Mouse (Mus musculus): ENCODE measurements around the gene Myh10. TPM values are rescaled to one million over a fixed set of nuclear protein-coding genes. Genes with fewer than 3 reads are reported as not detected.
"Not testable (repeated sequence)": the region's sequence is repeated elsewhere in the genome, so short reads cannot be mapped to it uniquely, and the experiment has no call there.

The Myh10 gene
- total and polyA plus RNA-seq, 2 experiments from 2014 or later = 69.9 to 185 TPM

DNA sequence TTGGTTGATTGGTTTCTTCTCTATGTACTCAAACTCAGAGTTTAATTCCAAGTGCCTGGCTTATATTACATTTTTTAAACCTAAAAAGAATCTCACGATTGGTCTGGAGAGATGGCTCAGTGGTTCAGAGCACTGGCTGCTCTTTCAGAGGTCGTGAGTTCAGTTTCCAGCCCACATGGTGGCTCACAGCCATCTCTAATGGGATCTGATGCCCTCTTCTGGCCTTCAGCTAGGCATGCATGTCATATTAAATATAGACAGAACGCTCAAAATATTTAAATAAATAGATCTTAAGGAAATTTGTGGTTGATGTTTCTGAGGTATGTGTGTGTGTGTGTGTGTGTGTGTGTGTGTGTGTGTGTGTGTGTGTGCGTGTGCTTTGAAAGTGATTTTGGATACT is 113.8 kb downstream of the Myh10 start:
- DNase-seq (ENCODE audit: low spot score) = peak; percentile 49
- ATAC-seq = no peak

DNA sequence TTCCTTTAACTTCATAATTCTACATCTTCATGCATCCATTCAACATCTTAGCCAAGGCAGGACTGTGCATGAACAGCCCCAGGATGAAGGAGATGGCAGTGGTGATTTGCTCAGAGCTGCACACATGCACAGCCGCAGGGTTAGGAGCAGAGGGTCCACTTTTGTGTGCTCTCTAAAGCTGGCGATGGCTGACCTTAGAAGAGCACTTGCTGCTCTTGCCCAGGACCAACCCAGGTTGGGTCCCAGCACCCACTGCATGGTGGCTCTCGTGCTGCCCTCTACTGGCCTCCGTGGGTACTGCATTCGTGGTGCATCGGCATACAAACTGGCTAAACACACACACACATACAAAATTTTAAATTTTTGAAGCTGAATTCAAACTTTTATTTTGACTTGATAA is 116.4 kb downstream of the Myh10 start:
- no peak overlapping the region for H3K4me3 ChIP-seq (ENCODE audit: low read length)
- H3K4me2 ChIP-seq (ENCODE audit: low read depth, low read length) = no peak overlapping the region
- TF ChIP-seq CTCF (IDR thresholded peaks at IDR 0.05; ENCODE audit: low read depth) = peak; percentile 95
- no peak overlapping the region for H3K9ac ChIP-seq (replicated peaks; ENCODE audit: low read length)
- peaks cover 91% of the 10 kb centered on the region for H3K36me3 ChIP-seq (ENCODE audit: insufficient read depth, low read length)
- DNase-seq (ENCODE audit: low spot score) = peak; percentile 81
- 39% methylated on average over 6 of the region's 6 CpGs for WGBS
- no peak overlapping the region for H3K27ac ChIP-seq
- H3K27me3 ChIP-seq (ENCODE audit: insufficient read depth, low read length) = no peaks in the 10 kb centered on the region
- H3K4me1 ChIP-seq (ENCODE audit: insufficient read depth, low read length) = no peaks in the 10 kb centered on the region
- ATAC-seq = peak; percentile 50; the same call in 1 of the 2 replicates
- H3K9me3 ChIP-seq (ENCODE audit: low read length) = no peaks in the 10 kb centered on the region

More for the DNA sequence above, 113.8 kb downstream of the Myh10 start:
- peak; percentile 61 for TF ChIP-seq CTCF (IDR thresholded peaks at IDR 0.05; ENCODE audit: low read depth)
- Histone ChIP-seq H3K27me3 (ENCODE audit: insufficient read depth, low read length) (no peaks in the 10 kb centered on the region), H3K4me1 (ENCODE audit: insufficient read depth, low read length) (no peaks in the 10 kb centered on the region), H3K36me3 (ENCODE audit: insufficient read depth, low read length) (peaks cover 92% of the 10 kb centered on the region), H3K9me3 (ENCODE audit: low read length) (no peaks in the 10 kb centered on the region), H3K9ac (replicated peaks; ENCODE audit: low read length) (no peak overlapping the region), H3K27ac (no peak overlapping the region), H3K4me2 (ENCODE audit: low read depth, low read length) (no peak overlapping the region), H3K4me3 (ENCODE audit: low read length) (no peak overlapping the region)
- WGBS = 64% methylated on average over 4 of the region's 4 CpGs

DNA sequence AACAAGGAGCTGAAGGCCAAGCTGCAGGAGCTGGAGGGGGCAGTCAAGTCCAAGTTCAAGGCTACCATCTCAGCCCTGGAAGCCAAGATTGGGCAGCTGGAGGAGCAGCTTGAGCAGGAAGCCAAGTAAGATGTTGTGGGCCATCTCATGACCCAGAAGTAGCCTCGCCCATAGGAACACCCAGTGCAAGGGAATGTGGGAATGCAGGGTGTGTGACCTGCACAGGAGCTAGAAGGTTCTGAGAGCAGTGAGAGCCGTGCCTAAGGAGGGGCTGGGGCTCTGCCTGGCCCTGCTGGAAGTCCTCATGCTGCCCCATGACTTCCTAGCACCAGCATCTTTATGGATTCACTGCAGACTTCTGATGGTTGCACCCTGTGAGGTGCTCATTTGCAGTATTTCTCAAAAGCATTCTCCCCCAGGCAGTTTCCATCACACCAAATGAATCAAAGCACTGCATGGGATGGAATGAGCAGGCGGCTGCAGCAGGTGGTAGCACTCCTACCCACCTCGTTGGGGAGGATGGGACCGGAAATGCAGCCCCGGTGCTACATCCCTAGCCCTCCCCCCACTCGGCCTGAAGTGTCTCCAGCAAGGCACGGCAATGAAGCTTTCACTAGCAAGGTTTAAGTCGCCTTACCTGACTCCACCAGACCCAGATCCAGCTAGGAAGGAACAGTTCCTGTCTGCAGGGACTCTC is 120.7 kb downstream of the Myh10 start:
- Histone ChIP-seq H3K4me1 (ENCODE audit: insufficient read depth, low read length) (no peaks in the 10 kb centered on the region), H3K4me2 (ENCODE audit: low read depth, low read length) (no peak overlapping the region), H3K36me3 (ENCODE audit: insufficient read depth, low read length) (peaks cover 87% of the 10 kb centered on the region), H3K9ac (replicated peaks; ENCODE audit: low read length) (no peak overlapping the region), H3K4me3 (ENCODE audit: low read length) (no peak overlapping the region), H3K27ac (no peak overlapping the region), H3K9me3 (ENCODE audit: low read length) (no peaks in the 10 kb centered on the region), H3K27me3 (ENCODE audit: insufficient read depth, low read length) (no peaks in the 10 kb centered on the region)
- ATAC-seq (no peak), DNase-seq (ENCODE audit: low spot score) (no peak)
- 88% methylated on average over 9 of the region's 9 CpGs for WGBS
- TF ChIP-seq CTCF (IDR thresholded peaks at IDR 0.05; ENCODE audit: low read depth) = no peak

DNA sequence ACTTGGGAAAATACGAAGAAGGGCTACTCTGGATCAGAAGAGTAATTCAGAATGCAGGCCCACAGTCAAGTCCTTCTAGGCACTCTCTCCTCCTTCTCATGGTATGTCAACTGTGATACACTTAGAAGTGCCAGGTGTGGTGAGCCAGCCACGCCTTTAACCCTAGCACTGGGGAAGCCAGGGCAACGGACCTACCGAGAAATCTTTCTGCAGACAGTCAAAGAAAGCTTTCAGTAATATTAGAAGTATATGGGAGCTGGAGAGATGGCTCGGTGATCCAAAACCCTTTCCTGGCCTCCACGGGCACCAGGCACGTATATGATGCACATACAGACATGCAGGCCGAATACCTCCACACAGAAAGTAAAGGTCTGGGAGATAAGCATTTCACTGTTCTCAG is 127.1 kb downstream of the Myh10 start:
- Histone ChIP-seq H3K9ac (replicated peaks; ENCODE audit: low read length) (no peak overlapping the region), H3K27me3 (ENCODE audit: insufficient read depth, low read length) (no peaks in the 10 kb centered on the region), H3K4me1 (ENCODE audit: insufficient read depth, low read length) (no peaks in the 10 kb centered on the region), H3K4me3 (ENCODE audit: low read length) (no peak overlapping the region), H3K9me3 (ENCODE audit: low read length) (no peaks in the 10 kb centered on the region), H3K4me2 (ENCODE audit: low read depth, low read length) (no peak overlapping the region), H3K36me3 (ENCODE audit: insufficient read depth, low read length) (peaks cover 59% of the 10 kb centered on the region), H3K27ac (no peak overlapping the region)
- no peak for TF ChIP-seq CTCF (IDR thresholded peaks at IDR 0.05; ENCODE audit: low read depth)
- ATAC-seq (no peak), DNase-seq (ENCODE audit: low spot score) (no peak)
- WGBS = 91% methylated on average over 8 of the region's 8 CpGs

DNA sequence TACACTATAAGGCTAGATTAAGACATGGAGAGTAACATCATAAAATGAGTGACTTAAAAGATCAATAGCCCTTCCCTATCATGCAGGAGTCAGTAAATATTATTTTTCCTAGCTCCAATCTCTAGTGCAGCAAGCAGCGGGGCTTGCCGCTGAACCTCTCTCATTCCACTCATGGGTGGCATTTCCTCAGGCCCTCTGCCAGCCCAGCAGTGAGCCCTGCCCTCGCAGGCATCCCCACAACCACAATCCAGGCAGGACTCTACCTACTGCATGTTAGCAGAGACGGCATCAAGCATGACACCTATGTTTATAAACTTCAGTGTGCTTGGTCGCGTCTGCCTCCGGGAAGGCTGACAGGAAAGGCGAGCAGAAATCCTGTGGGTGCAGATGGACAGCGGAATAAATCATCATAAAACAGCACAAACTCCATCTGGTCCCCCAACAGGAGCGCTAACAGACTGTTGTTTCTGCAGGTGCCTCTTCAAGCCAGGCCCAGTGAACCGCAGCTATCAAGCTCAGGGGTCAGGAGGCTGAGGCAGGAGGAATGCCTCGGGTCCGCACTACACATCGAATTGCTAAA is 128.0 kb downstream of the Myh10 start:
- no peaks in the 10 kb centered on the region for H3K4me1 ChIP-seq (ENCODE audit: insufficient read depth, low read length)
- no peaks in the 10 kb centered on the region for H3K9me3 ChIP-seq (ENCODE audit: low read length)
- H3K36me3 ChIP-seq (ENCODE audit: insufficient read depth, low read length) = peaks cover 54% of the 10 kb centered on the region
- H3K27ac ChIP-seq = no peak overlapping the region
- no peak for ATAC-seq
- no peak for DNase-seq (ENCODE audit: low spot score)
- H3K27me3 ChIP-seq (ENCODE audit: insufficient read depth, low read length) = no peaks in the 10 kb centered on the region
- no peak overlapping the region for H3K4me3 ChIP-seq (ENCODE audit: low read length)
- TF ChIP-seq CTCF (IDR thresholded peaks at IDR 0.05; ENCODE audit: low read depth) = no peak
- no peak overlapping the region for H3K4me2 ChIP-seq (ENCODE audit: low read depth, low read length)
- 81% methylated on average over 14 of the region's 14 CpGs for WGBS
- no peak overlapping the region for H3K9ac ChIP-seq (replicated peaks; ENCODE audit: low read length)

DNA sequence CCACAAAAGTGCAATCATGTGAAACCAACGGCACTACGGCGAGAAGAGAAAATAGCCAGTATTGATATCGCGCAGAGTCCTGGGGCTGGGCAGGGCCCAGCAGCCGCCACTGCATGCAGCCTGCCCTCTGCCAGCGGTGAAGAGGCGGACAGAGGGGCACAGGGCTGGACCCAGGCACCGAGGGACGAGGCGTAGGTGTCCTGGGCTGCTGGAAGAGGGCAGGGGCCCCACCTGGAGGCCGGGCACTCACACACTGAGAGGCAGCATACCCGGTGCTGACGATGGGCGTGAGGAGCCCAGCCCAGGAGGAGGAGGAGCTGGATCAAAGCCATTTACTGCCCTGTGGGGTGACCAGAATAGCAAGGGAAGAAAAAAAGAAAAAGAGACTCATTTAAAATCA is 131.0 kb downstream of the Myh10 start:
- 87% methylated on average over 15 of the region's 15 CpGs for WGBS
- Histone ChIP-seq H3K9ac (replicated peaks; ENCODE audit: low read length) (no peak overlapping the region), H3K4me3 (ENCODE audit: low read length) (no peak overlapping the region), H3K4me2 (ENCODE audit: low read depth, low read length) (no peak overlapping the region), H3K27ac (no peak overlapping the region), H3K9me3 (ENCODE audit: low read length) (no peaks in the 10 kb centered on the region), H3K36me3 (ENCODE audit: insufficient read depth, low read length) (peaks cover 40% of the 10 kb centered on the region), H3K27me3 (ENCODE audit: insufficient read depth, low read length) (no peaks in the 10 kb centered on the region), H3K4me1 (ENCODE audit: insufficient read depth, low read length) (no peaks in the 10 kb centered on the region)
- no peak for TF ChIP-seq CTCF (IDR thresholded peaks at IDR 0.05; ENCODE audit: low read depth)
- ATAC-seq = no peak
- DNase-seq (ENCODE audit: low spot score) = no peak

DNA sequence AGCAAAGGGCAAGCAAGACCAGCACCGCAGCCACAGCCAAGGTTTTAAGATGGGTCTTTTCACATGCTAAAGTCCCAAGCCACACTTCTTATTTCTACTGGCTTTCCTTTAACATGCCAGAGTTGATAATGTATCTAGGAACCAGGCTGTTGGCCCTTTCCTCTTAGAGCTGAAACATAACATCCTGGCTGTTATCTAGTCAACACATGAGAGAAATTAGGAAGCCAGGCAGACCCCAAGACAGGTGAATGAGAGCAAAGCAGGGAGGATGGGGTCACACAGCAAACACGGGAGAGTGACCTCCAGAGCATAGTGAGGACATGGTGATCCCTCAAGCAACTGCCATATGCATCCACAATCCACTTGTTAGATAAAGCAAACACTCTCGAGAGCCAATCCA is 135.4 kb downstream of the Myh10 start:
- DNase-seq (ENCODE audit: low spot score) (no peak), ATAC-seq (no peak)
- H3K4me1 ChIP-seq (ENCODE audit: insufficient read depth, low read length) = no peaks in the 10 kb centered on the region
- H3K4me3 ChIP-seq (ENCODE audit: low read length) = no peak overlapping the region
- H3K9me3 ChIP-seq (ENCODE audit: low read length) = no peaks in the 10 kb centered on the region
- WGBS = 75% methylated on average over 3 of the region's 3 CpGs
- H3K27me3 ChIP-seq (ENCODE audit: insufficient read depth, low read length) = no peaks in the 10 kb centered on the region
- no peak overlapping the region for H3K4me2 ChIP-seq (ENCODE audit: low read depth, low read length)
- no peak overlapping the region for H3K9ac ChIP-seq (replicated peaks; ENCODE audit: low read length)
- peaks cover 41% of the 10 kb centered on the region for H3K36me3 ChIP-seq (ENCODE audit: insufficient read depth, low read length)
- no peak overlapping the region for H3K27ac ChIP-seq
- TF ChIP-seq CTCF (IDR thresholded peaks at IDR 0.05; ENCODE audit: low read depth) = no peak

DNA sequence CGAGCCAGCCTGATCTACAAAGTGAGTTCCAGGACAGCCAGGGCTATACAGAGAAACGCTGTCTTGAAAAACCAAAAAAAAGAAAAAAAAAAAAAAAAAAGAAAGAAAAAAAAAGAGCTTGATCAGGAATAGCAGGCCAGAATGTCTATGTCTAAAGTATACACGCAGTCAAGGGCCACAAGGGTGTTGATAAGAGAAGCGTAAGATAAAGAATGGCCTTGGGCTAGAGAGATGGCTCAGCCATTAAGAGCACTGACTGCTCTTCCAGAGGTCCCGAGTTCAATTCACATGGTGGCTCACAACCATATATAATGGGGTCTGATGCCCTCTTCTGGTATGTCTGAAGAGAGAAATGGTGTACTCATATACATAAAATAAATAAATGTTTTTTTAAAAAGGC is 140.2 kb downstream of the Myh10 start:
- H3K36me3 ChIP-seq (ENCODE audit: insufficient read depth, low read length) = peaks cover 48% of the 10 kb centered on the region
- ATAC-seq; H3K4me3 ChIP-seq (ENCODE audit: low read length); DNase-seq (ENCODE audit: low spot score); H3K27ac ChIP-seq; H3K9me3 ChIP-seq (ENCODE audit: low read length); H3K9ac ChIP-seq (replicated peaks; ENCODE audit: low read length); H3K27me3 ChIP-seq (ENCODE audit: insufficient read depth, low read length); H3K4me1 ChIP-seq (ENCODE audit: insufficient read depth, low read length); H3K4me2 ChIP-seq (ENCODE audit: low read depth, low read length): not testable (repeated sequence)
- WGBS = 96% methylated on average over 5 of the region's 5 CpGs

Data from hindbrain, postnatal 0 days (tissue).